1 mouse cellular context compared by ENCODE assay signal in the genomic region with DNA sequence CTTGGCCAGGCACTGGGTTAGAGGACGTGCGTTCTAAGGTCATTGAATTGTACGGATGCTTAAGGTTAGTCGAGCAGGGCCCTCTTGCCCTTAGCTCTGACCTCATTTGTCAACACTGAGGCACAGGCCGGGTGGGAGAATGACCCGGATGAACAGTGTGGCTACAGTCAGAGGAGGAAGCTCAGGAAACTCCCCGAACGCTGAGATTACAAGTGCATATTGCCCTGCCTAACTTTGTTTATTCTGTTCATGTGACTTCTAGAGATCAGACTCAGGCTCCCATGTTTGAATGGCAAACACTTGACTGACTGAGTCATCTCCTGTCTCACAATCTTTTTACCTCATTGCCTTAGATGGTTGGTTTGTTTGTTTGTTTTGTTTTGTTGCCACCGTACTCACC.
TF ChIP-seq lines count a peak whose summit lies in the region.

No protein-coding gene starts in this region.

TF ChIP-seq in MEL, 35 proteins besides CTCF, POLR2A, EP300 and RAD21:
- TF ChIP-seq MYC (IDR thresholded peaks at IDR 0.05; ENCODE audit: low read depth, low read length) (no peak), USF1 (IDR thresholded peaks at IDR 0.05; ENCODE audit: low read depth, low read length) (no peak), ZC3H11A (IDR thresholded peaks at IDR 0.05; ENCODE audit: low read depth, low read length) (no peak), ELF1 (IDR thresholded peaks at IDR 0.05; ENCODE audit: low read depth, low read length) (no peak), UBTF (IDR thresholded peaks at IDR 0.05; ENCODE audit: borderline replicate concordance, insufficient read depth, low read depth, low read length) (no peak), MAZ (IDR thresholded peaks at IDR 0.05; ENCODE audit: low read depth, low read length) (no peak), GATA1 (IDR thresholded peaks at IDR 0.05; ENCODE audit: low read depth, low read length) (no peak), SMC3 (IDR thresholded peaks at IDR 0.05; ENCODE audit: low read depth, low read length) (no peak), CHD2 (IDR thresholded peaks at IDR 0.05; ENCODE audit: low read length) (no peak), RCOR1 (IDR thresholded peaks at IDR 0.05; ENCODE audit: low read depth, low read length) (no peak), KAT2A (conservative IDR thresholded peaks at IDR 0.05; ENCODE audit: low read depth, low read length) (no peak)
